Mouse (Mus musculus): ENCODE measurements around the gene Arpp21.

- TF ChIP-seq CTCF (IDR thresholded peaks at IDR 0.05; ENCODE audit: control insufficient read depth, insufficient read depth, insufficient replicate concordance, low read depth, low read length): no peak
- TF ChIP-seq POLR2A (IDR thresholded peaks at IDR 0.05; ENCODE audit: control insufficient read depth, low read depth, low read length): no peak
Measured at GRCm38 (mm10) chr9:112123421-112123828, 112.3 kb downstream of the Arpp21 start.

Measured in testis, adult 2 months (tissue).